Mouse (Mus musculus) stomach, embryonic 14.5 days (tissue): ENCODE results near the gene Prss48. TPM values are rescaled to one million over a fixed set of nuclear protein-coding genes. Genes with fewer than 3 reads are reported as not detected.

Experiments used
- ATAC-seq: fragments of 200-750 bp; cut with Nextera tagmentation; 2 replicates; pipeline ENCODE4 v1.8.0; 2017; ENCODE audit warnings: low read depth, moderate TSS enrichment; ENCODE audit not compliant: insufficient number of reproducible peaks, insufficient read depth, low FRiP score
- H3K27ac ChIP-seq: fragments of 300-500 bp; sonication (generic); 2 replicates; pipeline ENCODE4 v1.5.1; 2014; ENCODE audit warnings: mild to moderate bottlenecking, low read length, moderate library complexity, mixed read lengths
- H3K27me3 ChIP-seq: fragments of 300-500 bp; sonication (generic); 2 replicates; pipeline ENCODE4 v1.6.1; 2014; ENCODE audit warnings: low read length, control low read depth, mixed read lengths; ENCODE audit not compliant: control insufficient read depth, insufficient read depth
- H3K36me3 ChIP-seq: fragments of 300-500 bp; sonication (generic); 2 replicates; pipeline ENCODE4 v1.6.1; 2014; ENCODE audit warnings: mild to moderate bottlenecking, control low read depth, low read length, moderate library complexity, mixed read lengths; ENCODE audit not compliant: control insufficient read depth, insufficient read depth
- H3K4me1 ChIP-seq: fragments of 300-500 bp; sonication (generic); 2 replicates; pipeline ENCODE4 v1.6.1; 2014; ENCODE audit warnings: low read length, control low read depth, mixed read lengths; ENCODE audit not compliant: control insufficient read depth, insufficient read depth
- H3K4me2 ChIP-seq: fragments of 300-500 bp; sonication (generic); replicated peaks from 2 replicates; pipeline ENCODE4 v1.6.1; 2014; ENCODE audit warnings: low read depth, low read length, control low read depth
- H3K4me3 ChIP-seq: fragments of 300-500 bp; sonication (generic); 2 replicates; pipeline ENCODE4 v1.5.1; 2014; ENCODE audit warnings: low read depth, low read length, control low read depth
- H3K9ac ChIP-seq: fragments of 300-500 bp; sonication (generic); replicated peaks from 2 replicates; pipeline ENCODE4 v1.6.1; 2014; ENCODE audit warnings: low read depth, mild to moderate bottlenecking, control low read depth, low read length, moderate library complexity, mixed read lengths
- H3K9me3 ChIP-seq: fragments of 300-500 bp; sonication (generic); 2 replicates; pipeline ENCODE4 v1.6.1; 2016; ENCODE audit warnings: low read depth, low read length, control low read depth; ENCODE audit not compliant: control insufficient read depth
- WGBS: fragments of 180-500 bp; shearing (Covaris S2); extraction: QIAGEN DNeasy Blood & Tissue Kit; methylation state at CpG from one replicate; pipeline ENCODE4 v1.1.7; 2014; 5-methylcytosine and 5-hydroxymethylcytosine counted together
- polyA plus RNA-seq: library from polyadenylated mRNA; unstranded; fragments of >200 nt; fragmentation: Nextera tagmentation; extraction: Ambion mirVana; gene quantifications from 2 replicates; pipeline ENCODE4 v1.2.1, GENCODE M21; 2014

Gene Prss48
- polyA plus RNA-seq, 1 experiment from 2014 or later: 0.36 TPM

GRCm38 (mm10) chr3:86013837-86014236 lies 11.5 kb upstream of the Prss48 start:
- ATAC-seq: no peak

DNA sequence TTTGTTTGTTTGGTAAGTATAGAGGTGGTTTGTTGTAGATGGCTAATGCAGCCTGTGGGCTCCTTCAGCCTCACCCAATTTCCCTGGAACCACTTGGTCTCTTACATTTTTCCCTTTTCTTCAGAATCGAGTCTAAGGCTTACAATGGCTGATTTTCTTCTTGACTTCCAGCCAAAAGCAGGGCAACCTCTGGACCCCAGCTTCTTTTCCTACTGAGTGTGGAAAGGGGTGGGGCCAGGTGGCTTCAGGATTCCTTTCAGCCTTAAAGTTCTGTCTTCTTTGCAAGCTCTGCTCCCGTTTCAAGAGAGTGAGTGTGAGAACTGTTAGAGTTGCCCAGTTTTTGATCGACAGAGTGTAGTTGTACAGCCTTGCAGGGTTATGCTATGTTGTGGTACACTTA lies 9.5 kb upstream of the Prss48 start:
- ATAC-seq: no peak
- no peaks in the 10 kb centered on the region for H3K36me3 ChIP-seq
- H3K9me3 ChIP-seq: no peaks in the 10 kb centered on the region
- peaks cover 4% of the 10 kb centered on the region; the same call in 1 of the 2 replicates for H3K4me1 ChIP-seq
- no peak overlapping the region for H3K27ac ChIP-seq
- H3K9ac ChIP-seq: no peak overlapping the region
- no peak overlapping the region for H3K4me2 ChIP-seq
- 31% methylated on average over 3 of the region's 3 CpGs for WGBS
- H3K27me3 ChIP-seq: no peaks in the 10 kb centered on the region
- no peak overlapping the region for H3K4me3 ChIP-seq

More at GRCm38 (mm10) chr3:86013837-86014236, 11.5 kb upstream of the Prss48 start:
- no peak overlapping the region for H3K27ac ChIP-seq
- WGBS: 80% methylated on average over 10 of the region's 10 CpGs
- no peak overlapping the region for H3K4me3 ChIP-seq
- peaks cover 4% of the 10 kb centered on the region; the same call in 1 of the 2 replicates for H3K4me1 ChIP-seq
- no peaks in the 10 kb centered on the region for H3K27me3 ChIP-seq
- H3K9me3 ChIP-seq: no peaks in the 10 kb centered on the region
- no peak overlapping the region for H3K9ac ChIP-seq
- H3K36me3 ChIP-seq: no peaks in the 10 kb centered on the region
- no peak overlapping the region for H3K4me2 ChIP-seq

DNA sequence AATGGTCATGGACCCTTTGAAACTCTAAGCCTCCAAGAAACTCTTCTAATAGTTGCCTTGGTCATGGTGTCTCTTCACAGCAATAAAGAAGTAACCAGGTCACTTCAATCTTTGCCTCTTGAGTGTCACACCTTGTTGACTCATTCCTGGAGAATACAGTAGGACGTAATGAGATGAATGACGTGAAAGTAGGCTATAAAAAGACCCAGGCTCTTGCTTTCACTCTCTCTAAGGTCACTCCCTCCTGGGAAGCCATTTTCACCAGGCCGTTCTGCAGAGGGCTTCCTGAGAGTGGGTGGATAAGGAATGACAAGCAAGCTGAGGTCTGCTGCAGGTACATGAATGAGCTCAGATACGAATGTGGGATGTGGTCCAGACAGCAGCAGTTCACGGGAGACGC lies 9.1 kb upstream of the Prss48 start:
- Histone ChIP-seq H3K4me1 (peaks cover 4% of the 10 kb centered on the region; the same call in 1 of the 2 replicates), H3K4me2 (no peak overlapping the region), H3K9ac (no peak overlapping the region), H3K27ac (no peak overlapping the region), H3K36me3 (no peaks in the 10 kb centered on the region), H3K9me3 (no peaks in the 10 kb centered on the region), H3K27me3 (no peaks in the 10 kb centered on the region), H3K4me3 (no peak overlapping the region)
- 61% methylated on average over 6 of the region's 6 CpGs for WGBS
- ATAC-seq: no peak

- ATAC-seq: no peak
- no peaks in the 10 kb centered on the region for H3K9me3 ChIP-seq
Measured at GRCm38 (mm10) chr3:86010618-86011017, 8.3 kb upstream of the Prss48 start.

GRCm38 (mm10) chr3:86004751-86005150 lies 2.5 kb upstream of the Prss48 start:
- H3K9ac ChIP-seq: no peak overlapping the region
- no peak overlapping the region for H3K4me2 ChIP-seq
- H3K9me3 ChIP-seq: no peaks in the 10 kb centered on the region
- H3K4me1 ChIP-seq: no peaks in the 10 kb centered on the region
- WGBS: 95% methylated on average over 10 of the region's 10 CpGs
- no peaks in the 10 kb centered on the region for H3K27me3 ChIP-seq
- no peak overlapping the region for H3K27ac ChIP-seq
- H3K36me3 ChIP-seq: no peaks in the 10 kb centered on the region
- ATAC-seq: no peak
- no peak overlapping the region for H3K4me3 ChIP-seq

More at GRCm38 (mm10) chr3:86010618-86011017, 8.3 kb upstream of the Prss48 start:
- Histone ChIP-seq H3K27ac (no peak overlapping the region), H3K9ac (no peak overlapping the region), H3K4me3 (no peak overlapping the region), H3K36me3 (no peaks in the 10 kb centered on the region), H3K4me1 (peaks cover 4% of the 10 kb centered on the region; the same call in 1 of the 2 replicates), H3K27me3 (no peaks in the 10 kb centered on the region), H3K4me2 (no peak overlapping the region)
- 51% methylated on average over 3 of the region's 3 CpGs for WGBS

DNA sequence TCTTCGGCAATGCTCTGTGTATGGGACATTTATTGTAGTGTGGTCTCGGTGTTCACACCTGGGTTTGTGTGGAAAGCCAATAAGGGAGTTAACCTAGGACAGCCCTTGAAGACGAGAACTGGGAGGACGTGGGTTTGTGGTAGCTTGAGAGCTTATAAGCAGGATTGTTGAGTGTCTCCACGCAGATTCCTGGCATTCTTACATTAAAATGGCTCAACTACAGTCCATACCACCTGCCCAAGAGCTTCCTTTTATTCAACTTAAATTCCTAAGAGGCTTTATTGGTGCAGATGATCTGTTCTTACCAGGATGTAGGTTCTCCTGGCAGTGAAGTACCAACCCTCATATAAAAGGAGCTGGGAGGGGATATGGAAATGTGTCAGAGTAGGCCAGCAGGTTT lies 649 bp upstream of the Prss48 start:
- Histone ChIP-seq H3K9me3 (no peaks in the 10 kb centered on the region), H3K9ac (no peak overlapping the region), H3K4me2 (no peak overlapping the region), H3K4me3 (no peak overlapping the region), H3K27me3 (no peaks in the 10 kb centered on the region), H3K4me1 (no peaks in the 10 kb centered on the region), H3K27ac (no peak overlapping the region), H3K36me3 (no peaks in the 10 kb centered on the region)
- WGBS: 66% methylated on average over 5 of the region's 5 CpGs
- ATAC-seq: no peak

DNA sequence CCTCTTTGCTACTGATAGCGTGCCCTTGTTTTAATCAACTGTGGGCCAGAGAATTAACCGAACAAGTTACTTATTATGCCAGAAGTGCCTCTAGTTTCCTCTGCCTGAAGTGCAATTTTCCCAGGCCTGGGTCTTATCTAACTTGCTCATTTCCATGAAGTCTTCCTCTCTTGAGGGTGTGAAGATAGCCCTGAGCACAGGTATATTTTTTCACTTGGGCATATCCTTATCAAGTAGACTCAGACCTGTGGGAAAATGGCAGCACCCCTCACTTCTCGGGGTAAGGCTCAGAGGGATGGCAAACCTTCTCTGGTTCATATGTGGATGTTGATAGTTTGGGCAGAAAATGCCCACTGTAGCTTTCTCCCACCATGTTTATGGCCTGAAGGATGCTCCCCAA lies 1.0 kb downstream of the Prss48 start:
- no peak for ATAC-seq
- Histone ChIP-seq H3K4me3 (no peak overlapping the region), H3K4me1 (no peaks in the 10 kb centered on the region), H3K27ac (no peak overlapping the region), H3K9ac (no peak overlapping the region), H3K9me3 (no peaks in the 10 kb centered on the region), H3K27me3 (no peaks in the 10 kb centered on the region), H3K36me3 (no peaks in the 10 kb centered on the region), H3K4me2 (no peak overlapping the region)
- 94% methylated on average over 3 of the region's 3 CpGs for WGBS

- WGBS: 66% methylated on average over 4 of the region's 4 CpGs
Measured at GRCm38 (mm10) chr3:85994645-85995044, 7.6 kb downstream of the Prss48 start.

GRCm38 (mm10) chr3:85993744-85994143 lies 8.5 kb downstream of the Prss48 start:
- no peak for ATAC-seq
- Histone ChIP-seq H3K27me3 (no peaks in the 10 kb centered on the region), H3K9me3 (no peaks in the 10 kb centered on the region), H3K4me2 (no peak overlapping the region), H3K27ac (no peak overlapping the region), H3K36me3 (no peaks in the 10 kb centered on the region), H3K4me3 (no peak overlapping the region), H3K9ac (no peak overlapping the region), H3K4me1 (peaks cover 6% of the 10 kb centered on the region; the same call in 1 of the 2 replicates)
- 69% methylated on average over 11 of the region's 11 CpGs for WGBS

More at GRCm38 (mm10) chr3:85994645-85995044, 7.6 kb downstream of the Prss48 start:
- H3K4me1 ChIP-seq: peaks cover 6% of the 10 kb centered on the region; the same call in 1 of the 2 replicates
- H3K9ac ChIP-seq: no peak overlapping the region
- H3K27me3 ChIP-seq: no peaks in the 10 kb centered on the region
- no peak overlapping the region for H3K4me2 ChIP-seq
- no peaks in the 10 kb centered on the region for H3K9me3 ChIP-seq
- H3K4me3 ChIP-seq: no peak overlapping the region
- no peaks in the 10 kb centered on the region for H3K36me3 ChIP-seq
- H3K27ac ChIP-seq: no peak overlapping the region
- ATAC-seq: no peak
